Mouse (Mus musculus): ENCODE measurements around the gene Bcor.
A peak's percentile ranks its signal among the peaks of the same experiment; 100 is the strongest.

Gene Bcor

GRCm38 (mm10) chrX:12003539-12003938 lies 156.6 kb downstream of the Bcor start:
- DNase-seq: no peak

GRCm38 (mm10) chrX:12003106-12003505 lies 157.0 kb downstream of the Bcor start:
- no peak for DNase-seq

GRCm38 (mm10) chrX:12002596-12002995 lies 157.6 kb downstream of the Bcor start:
- no peak for DNase-seq

GRCm38 (mm10) chrX:12001969-12002368 lies 158.2 kb downstream of the Bcor start:
- DNase-seq: no peak

- DNase-seq: no peak
Observed at GRCm38 (mm10) chrX:12001336-12001735, 158.8 kb downstream of the Bcor start.

- no peak for DNase-seq
Observed at GRCm38 (mm10) chrX:12000620-12001019, 159.5 kb downstream of the Bcor start.

GRCm38 (mm10) chrX:11999951-12000350 lies 160.2 kb downstream of the Bcor start:
- DNase-seq: no peak

GRCm38 (mm10) chrX:11998934-11999336 lies 161.2 kb downstream of the Bcor start:
- peak; percentile 63 for DNase-seq

- no peak for DNase-seq
Observed at GRCm38 (mm10) chrX:11996891-11997290, 163.3 kb downstream of the Bcor start.

- no peak for DNase-seq
Observed at GRCm38 (mm10) chrX:11996489-11996888, 163.7 kb downstream of the Bcor start.

GRCm38 (mm10) chrX:11993641-11994419 lies 166.3 kb downstream of the Bcor start:
- DNase-seq: no peak

GRCm38 (mm10) chrX:11989471-11989870 lies 170.7 kb downstream of the Bcor start:
- no peak for DNase-seq

GRCm38 (mm10) chrX:11988191-11988896 lies 171.8 kb downstream of the Bcor start:
- no peak for DNase-seq

- no peak for DNase-seq
Observed at GRCm38 (mm10) chrX:11987602-11988001, 172.6 kb downstream of the Bcor start.
